Mouse (Mus musculus): ENCODE data around the gene Hsd11b1. TPM values are rescaled to one million over a fixed set of nuclear protein-coding genes. Genes with fewer than 3 reads are reported as not detected.

Hsd11b1 gene
- polyA plus RNA-seq, 1 experiment from 2014 or later = 1.6 TPM

- 62% methylated on average over 8 of the region's 8 CpGs for WGBS
- Histone ChIP-seq H3K27me3 (ENCODE audit: control insufficient read depth, insufficient read depth, low read length) (no peaks in the 10 kb centered on the region), H3K9ac (ENCODE audit: low read length) (no peak overlapping the region), H3K4me2 (ENCODE audit: low read length) (no peak overlapping the region), H3K27ac (replicated peaks in 1 of 2; ENCODE audit: control insufficient read depth in 1 of 2, insufficient read depth in 1 of 2, low read depth in 2 of 2, low read length in 2 of 2) (0 out of 4 replicates have a peak overlapping the region, but pooled peaks of 1 of the 2 experiments have one; percentile 28), H3K36me3 (ENCODE audit: control insufficient read depth, insufficient read depth, low read length) (no peaks in the 10 kb centered on the region), H3K4me1 (ENCODE audit: control insufficient read depth in 2 of 2, insufficient read depth in 2 of 2, low read length in 2 of 2) (peaks cover 10 to 21% of the 10 kb centered on the region in 2 experiments), H3K4me3 (ENCODE audit: control insufficient read depth in 1 of 2, insufficient read depth in 1 of 2, low read depth in 1 of 2, low read length in 2 of 2) (no peak overlapping the region), H3K9me3 (ENCODE audit: control insufficient read depth, low read length) (no peaks in the 10 kb centered on the region)
- ATAC-seq (ENCODE audit: insufficient number of reproducible peaks, insufficient read depth, low FRiP score, low read depth) = no peak
Observed at GRCm38 (mm10) chr1:193263026-193263907, 608 bp downstream of the Hsd11b1 start.

- Histone ChIP-seq H3K27me3 (ENCODE audit: control insufficient read depth, insufficient read depth, low read length) (no peaks in the 10 kb centered on the region), H3K9me3 (ENCODE audit: control insufficient read depth, low read length) (no peaks in the 10 kb centered on the region), H3K9ac (ENCODE audit: low read length) (no peak overlapping the region), H3K27ac (replicated peaks in 1 of 2; ENCODE audit: control insufficient read depth in 1 of 2, insufficient read depth in 1 of 2, low read depth in 2 of 2, low read length in 2 of 2) (peak overlapping the region; percentile 3 to 57; a peak in 3 of 4 replicates), H3K36me3 (ENCODE audit: control insufficient read depth, insufficient read depth, low read length) (no peaks in the 10 kb centered on the region), H3K4me3 (ENCODE audit: control insufficient read depth in 1 of 2, insufficient read depth in 1 of 2, low read depth in 1 of 2, low read length in 2 of 2) (no peak overlapping the region), H3K4me2 (ENCODE audit: low read length) (no peak overlapping the region), H3K4me1 (ENCODE audit: control insufficient read depth in 2 of 2, insufficient read depth in 2 of 2, low read length in 2 of 2) (peaks cover 10 to 21% of the 10 kb centered on the region in 2 experiments)
- 61% methylated on average over 7 of the region's 7 CpGs for WGBS
- ATAC-seq (ENCODE audit: insufficient number of reproducible peaks, insufficient read depth, low FRiP score, low read depth) = no peak
Observed at GRCm38 (mm10) chr1:193261897-193262548, 1.9 kb downstream of the Hsd11b1 start.

GRCm38 (mm10) chr1:193259559-193259958, 4.3 kb downstream of the Hsd11b1 start:
- H3K9me3 ChIP-seq (ENCODE audit: control insufficient read depth, low read length) = no peaks in the 10 kb centered on the region

GRCm38 (mm10) chr1:193256621-193257098, 7.2 kb downstream of the Hsd11b1 start:
- H3K4me3 ChIP-seq (ENCODE audit: control insufficient read depth in 1 of 2, insufficient read depth in 1 of 2, low read depth in 1 of 2, low read length in 2 of 2) = no peak overlapping the region
- 33% methylated on average over 5 of the region's 5 CpGs for WGBS

More at GRCm38 (mm10) chr1:193259559-193259958, 4.3 kb downstream of the Hsd11b1 start:
- H3K4me3 ChIP-seq (ENCODE audit: control insufficient read depth in 1 of 2, insufficient read depth in 1 of 2, low read depth in 1 of 2, low read length in 2 of 2) = no peak overlapping the region
- no peaks in the 10 kb centered on the region for H3K27me3 ChIP-seq (ENCODE audit: control insufficient read depth, insufficient read depth, low read length)
- peaks cover 13 to 28% of the 10 kb centered on the region in 2 experiments for H3K4me1 ChIP-seq (ENCODE audit: control insufficient read depth in 2 of 2, insufficient read depth in 2 of 2, low read length in 2 of 2)
- ATAC-seq (ENCODE audit: insufficient number of reproducible peaks, insufficient read depth, low FRiP score, low read depth) = no peak
- no peak overlapping the region for H3K4me2 ChIP-seq (ENCODE audit: low read length)
- H3K27ac ChIP-seq (replicated peaks in 1 of 2; ENCODE audit: control insufficient read depth in 1 of 2, insufficient read depth in 1 of 2, low read depth in 2 of 2, low read length in 2 of 2) = no peak overlapping the region
- 76% methylated on average over 9 of the region's 9 CpGs for WGBS
- H3K36me3 ChIP-seq (ENCODE audit: control insufficient read depth, insufficient read depth, low read length) = no peaks in the 10 kb centered on the region
- H3K9ac ChIP-seq (ENCODE audit: low read length) = no peak overlapping the region

GRCm38 (mm10) chr1:193256289-193256577, 7.6 kb downstream of the Hsd11b1 start:
- H3K27me3 ChIP-seq (ENCODE audit: control insufficient read depth, insufficient read depth, low read length) = no peaks in the 10 kb centered on the region
- H3K4me3 ChIP-seq (ENCODE audit: control insufficient read depth in 1 of 2, insufficient read depth in 1 of 2, low read depth in 1 of 2, low read length in 2 of 2) = no peak overlapping the region
- H3K4me2 ChIP-seq (ENCODE audit: low read length) = no peak overlapping the region
- peaks cover 7 to 10% of the 10 kb centered on the region in 2 experiments; a peak in 2 of 4 replicates for H3K4me1 ChIP-seq (ENCODE audit: control insufficient read depth in 2 of 2, insufficient read depth in 2 of 2, low read length in 2 of 2)
- 0 out of 2 replicates have a peak, but pooled peaks have one; percentile 9 for ATAC-seq (ENCODE audit: insufficient number of reproducible peaks, insufficient read depth, low FRiP score, low read depth)
- no peaks in the 10 kb centered on the region for H3K9me3 ChIP-seq (ENCODE audit: control insufficient read depth, low read length)
- no peaks in the 10 kb centered on the region for H3K36me3 ChIP-seq (ENCODE audit: control insufficient read depth, insufficient read depth, low read length)
- no peak overlapping the region for H3K9ac ChIP-seq (ENCODE audit: low read length)
- no peak overlapping the region for H3K27ac ChIP-seq (replicated peaks in 1 of 2; ENCODE audit: control insufficient read depth in 1 of 2, insufficient read depth in 1 of 2, low read depth in 2 of 2, low read length in 2 of 2)

More at GRCm38 (mm10) chr1:193256621-193257098, 7.2 kb downstream of the Hsd11b1 start:
- H3K27ac ChIP-seq (replicated peaks in 1 of 2; ENCODE audit: control insufficient read depth in 1 of 2, insufficient read depth in 1 of 2, low read depth in 2 of 2, low read length in 2 of 2) = no peak overlapping the region
- ATAC-seq (ENCODE audit: insufficient number of reproducible peaks, insufficient read depth, low FRiP score, low read depth) = no peak
- H3K9me3 ChIP-seq (ENCODE audit: control insufficient read depth, low read length) = no peaks in the 10 kb centered on the region
- H3K4me1 ChIP-seq (ENCODE audit: control insufficient read depth in 2 of 2, insufficient read depth in 2 of 2, low read length in 2 of 2) = peaks cover 6 to 8% of the 10 kb centered on the region in 2 experiments
- no peak overlapping the region for H3K9ac ChIP-seq (ENCODE audit: low read length)
- H3K36me3 ChIP-seq (ENCODE audit: control insufficient read depth, insufficient read depth, low read length) = no peaks in the 10 kb centered on the region
- no peak overlapping the region for H3K4me2 ChIP-seq (ENCODE audit: low read length)
- no peaks in the 10 kb centered on the region for H3K27me3 ChIP-seq (ENCODE audit: control insufficient read depth, insufficient read depth, low read length)

- Histone ChIP-seq H3K36me3 (ENCODE audit: control insufficient read depth, insufficient read depth, low read length) (no peaks in the 10 kb centered on the region), H3K27ac (replicated peaks in 1 of 2; ENCODE audit: control insufficient read depth in 1 of 2, insufficient read depth in 1 of 2, low read depth in 2 of 2, low read length in 2 of 2) (no peak overlapping the region)
Observed at GRCm38 (mm10) chr1:193255488-193256288, 8.2 kb downstream of the Hsd11b1 start.

GRCm38 (mm10) chr1:193255032-193255431, 8.8 kb downstream of the Hsd11b1 start:
- ATAC-seq (ENCODE audit: insufficient number of reproducible peaks, insufficient read depth, low FRiP score, low read depth) = no peak
- H3K27ac ChIP-seq (replicated peaks in 1 of 2; ENCODE audit: control insufficient read depth in 1 of 2, insufficient read depth in 1 of 2, low read depth in 2 of 2, low read length in 2 of 2) = no peak overlapping the region
- 56% methylated on average over 8 of the region's 8 CpGs for WGBS
- H3K4me1 ChIP-seq (ENCODE audit: control insufficient read depth in 2 of 2, insufficient read depth in 2 of 2, low read length in 2 of 2) = peaks cover 7 to 11% of the 10 kb centered on the region in 2 experiments; a peak in 2 of 4 replicates
- no peak overlapping the region for H3K9ac ChIP-seq (ENCODE audit: low read length)
- no peak overlapping the region for H3K4me3 ChIP-seq (ENCODE audit: control insufficient read depth in 1 of 2, insufficient read depth in 1 of 2, low read depth in 1 of 2, low read length in 2 of 2)
- H3K27me3 ChIP-seq (ENCODE audit: control insufficient read depth, insufficient read depth, low read length) = no peaks in the 10 kb centered on the region
- no peaks in the 10 kb centered on the region for H3K9me3 ChIP-seq (ENCODE audit: control insufficient read depth, low read length)
- no peak overlapping the region for H3K4me2 ChIP-seq (ENCODE audit: low read length)
- no peaks in the 10 kb centered on the region for H3K36me3 ChIP-seq (ENCODE audit: control insufficient read depth, insufficient read depth, low read length)

More at GRCm38 (mm10) chr1:193255488-193256288, 8.2 kb downstream of the Hsd11b1 start:
- Histone ChIP-seq H3K4me2 (ENCODE audit: low read length) (no peak overlapping the region), H3K27me3 (ENCODE audit: control insufficient read depth, insufficient read depth, low read length) (no peaks in the 10 kb centered on the region), H3K9ac (ENCODE audit: low read length) (no peak overlapping the region), H3K9me3 (ENCODE audit: control insufficient read depth, low read length) (no peaks in the 10 kb centered on the region), H3K4me1 (ENCODE audit: control insufficient read depth in 2 of 2, insufficient read depth in 2 of 2, low read length in 2 of 2) (peaks cover 7 to 11% of the 10 kb centered on the region in 2 experiments; a peak in 2 of 4 replicates), H3K4me3 (ENCODE audit: control insufficient read depth in 1 of 2, insufficient read depth in 1 of 2, low read depth in 1 of 2, low read length in 2 of 2) (no peak overlapping the region)
- 30% methylated on average over 3 of the region's 3 CpGs for WGBS
- peak; percentile 31; the same call in 1 of the 2 replicates for ATAC-seq (ENCODE audit: insufficient number of reproducible peaks, insufficient read depth, low FRiP score, low read depth)
